Mouse (Mus musculus): ENCODE measurements around the gene Gm45837.

Gene Gm45837

GRCm38 (mm10) chr7:101391909-101392479, 18.7 kb upstream of the Gm45837 start:
- DNase-seq (ENCODE audit: extremely low spot score): no peak

GRCm38 (mm10) chr7:101393015-101393414, 17.7 kb upstream of the Gm45837 start:
- DNase-seq (ENCODE audit: extremely low spot score): no peak

GRCm38 (mm10) chr7:101393694-101394504, 16.8 kb upstream of the Gm45837 start:
- peak; percentile 47 for DNase-seq (ENCODE audit: extremely low spot score)

- peak; percentile 35 for DNase-seq (ENCODE audit: extremely low spot score)
Measured at GRCm38 (mm10) chr7:101394569-101394968, 16.1 kb upstream of the Gm45837 start.

- no peak for DNase-seq (ENCODE audit: extremely low spot score)
Measured at GRCm38 (mm10) chr7:101395471-101395870, 15.2 kb upstream of the Gm45837 start.

- no peak for DNase-seq (ENCODE audit: extremely low spot score)
Measured at GRCm38 (mm10) chr7:101397175-101397574, 13.5 kb upstream of the Gm45837 start.

GRCm38 (mm10) chr7:101401510-101401909, 9.2 kb upstream of the Gm45837 start:
- no peak for DNase-seq (ENCODE audit: extremely low spot score)

- DNase-seq (ENCODE audit: extremely low spot score): no peak
Measured at GRCm38 (mm10) chr7:101403831-101404230, 6.9 kb upstream of the Gm45837 start.

GRCm38 (mm10) chr7:101412796-101413195, 2.1 kb downstream of the Gm45837 start:
- DNase-seq (ENCODE audit: extremely low spot score): peak; percentile 88

- no peak for DNase-seq (ENCODE audit: extremely low spot score)
Measured at GRCm38 (mm10) chr7:101414209-101414608, 3.5 kb downstream of the Gm45837 start.

GRCm38 (mm10) chr7:101414661-101415511, 4.2 kb downstream of the Gm45837 start:
- DNase-seq (ENCODE audit: extremely low spot score): peak; percentile 39

- DNase-seq (ENCODE audit: extremely low spot score): no peak
Measured at GRCm38 (mm10) chr7:101415512-101416100, 4.9 kb downstream of the Gm45837 start.

- no peak for DNase-seq (ENCODE audit: extremely low spot score)
Measured at GRCm38 (mm10) chr7:101416391-101416790, 5.7 kb downstream of the Gm45837 start.

GRCm38 (mm10) chr7:101419013-101419770, 8.5 kb downstream of the Gm45837 start:
- peak; percentile 47 for DNase-seq (ENCODE audit: extremely low spot score)

- DNase-seq (ENCODE audit: extremely low spot score): no peak
Measured at GRCm38 (mm10) chr7:101421529-101421928, 10.8 kb downstream of the Gm45837 start, which contains the start of gene Pde2a. Pde2a (plus strand) TSS chr7:101421691.

GRCm38 (mm10) chr7:101422069-101422468, 11.4 kb downstream of the Gm45837 start:
- DNase-seq (ENCODE audit: extremely low spot score): peak; percentile 31

- DNase-seq (ENCODE audit: extremely low spot score): no peak
Measured at GRCm38 (mm10) chr7:101422646-101423045, 12.0 kb downstream of the Gm45837 start.

GRCm38 (mm10) chr7:101423970-101424369, 13.3 kb downstream of the Gm45837 start:
- no peak for DNase-seq (ENCODE audit: extremely low spot score)

GRCm38 (mm10) chr7:101426692-101427091, 16.0 kb downstream of the Gm45837 start:
- no peak for DNase-seq (ENCODE audit: extremely low spot score)

- DNase-seq (ENCODE audit: extremely low spot score): no peak
Measured at GRCm38 (mm10) chr7:101427736-101428135, 17.1 kb downstream of the Gm45837 start.

GRCm38 (mm10) chr7:101435038-101435437, 24.4 kb downstream of the Gm45837 start:
- no peak for DNase-seq (ENCODE audit: extremely low spot score)
